Mouse (Mus musculus) ES-Bruce4 (cell line): ENCODE results near the gene Cacna2d2.

Experiments used
- CTCF ChIP-seq: IDR thresholded peaks from one replicate; pipeline ENCODE4 v1.8.1; 2011; ENCODE audit warnings: low read depth, low read length
- EP300 ChIP-seq: IDR thresholded peaks from 2 replicates; pipeline ENCODE4 v1.6.1; 2011; ENCODE audit warnings: low read depth, low read length; ENCODE audit not compliant: insufficient read depth
- POLR2A ChIP-seq: IDR thresholded peaks from one replicate; pipeline ENCODE4 v1.8.1; 2011; ENCODE audit warnings: low read length; ENCODE audit not compliant: insufficient read depth

- no peak for TF ChIP-seq CTCF
- TF ChIP-seq POLR2A, result no peak
- peak; percentile 96 for TF ChIP-seq EP300
Observed at GRCm38 (mm10) chr9:107575579-107576356, 176.4 kb downstream of the Cacna2d2 start.
